Mouse (Mus musculus): ENCODE data around the gene Prlr.

- TF ChIP-seq CTCF (IDR thresholded peaks at IDR 0.05; ENCODE audit: extremely low read depth, insufficient read depth, insufficient read length, insufficient replicate concordance), result no peak
- TF ChIP-seq POLR2A (IDR thresholded peaks at IDR 0.05; ENCODE audit: low read depth, low read length), result no peak
These were observed 90.2 kb downstream of the Prlr start for GRCm38 (mm10) chr15:10267251-10267650.

All from spleen, adult 2 months (tissue).